Mouse (Mus musculus) ovary, adult 18-20 months (tissue): ENCODE results near the gene Larp1.

Source experiments
- DNase-seq: peaks from one replicate; pipeline ENCODE4 v3.0.0; 2022; ENCODE audit warnings: low spot score, mixed read lengths

Gene Larp1

GRCm38 (mm10) chr11:58009051-58009515 lies at the start of gene Larp1:
Gene Larp1, plus strand, starts transcription at chr11:58009064.
- DNase-seq = no peak

GRCm38 (mm10) chr11:57959924-57960323 lies 48.9 kb upstream of the Larp1 start:
- DNase-seq = no peak

- peak; percentile 75 for DNase-seq
Observed at GRCm38 (mm10) chr11:57962382-57963285, 46.2 kb upstream of the Larp1 start.

- DNase-seq = no peak
Observed at GRCm38 (mm10) chr11:57963291-57963870, 45.5 kb upstream of the Larp1 start.

GRCm38 (mm10) chr11:57966630-57967029 lies 42.2 kb upstream of the Larp1 start:
- no peak for DNase-seq

- DNase-seq = no peak
Observed at GRCm38 (mm10) chr11:57968301-57968700, 40.6 kb upstream of the Larp1 start.

GRCm38 (mm10) chr11:57970541-57970940 lies 38.3 kb upstream of the Larp1 start:
- DNase-seq = no peak

- DNase-seq = peak; percentile 21
Observed at GRCm38 (mm10) chr11:57973001-57973912, 35.6 kb upstream of the Larp1 start.

GRCm38 (mm10) chr11:57973913-57974234 lies 35.0 kb upstream of the Larp1 start:
- DNase-seq = no peak

GRCm38 (mm10) chr11:57975876-57976275 lies 33.0 kb upstream of the Larp1 start:
- no peak for DNase-seq

GRCm38 (mm10) chr11:57977681-57978080 lies 31.2 kb upstream of the Larp1 start:
- no peak for DNase-seq

GRCm38 (mm10) chr11:57979621-57980020 lies 29.2 kb upstream of the Larp1 start:
- DNase-seq = no peak

GRCm38 (mm10) chr11:57981083-57981809 lies 27.6 kb upstream of the Larp1 start:
- DNase-seq = no peak

- peak; percentile 22 for DNase-seq
Observed at GRCm38 (mm10) chr11:57983480-57984342, 25.2 kb upstream of the Larp1 start.

GRCm38 (mm10) chr11:57984343-57984666 lies 24.6 kb upstream of the Larp1 start:
- DNase-seq = no peak

GRCm38 (mm10) chr11:57985485-57985884 lies 23.4 kb upstream of the Larp1 start:
- no peak for DNase-seq

GRCm38 (mm10) chr11:57986053-57986452 lies 22.8 kb upstream of the Larp1 start:
- no peak for DNase-seq

GRCm38 (mm10) chr11:57986456-57986855 lies 22.4 kb upstream of the Larp1 start:
- DNase-seq = no peak

- no peak for DNase-seq
Observed at GRCm38 (mm10) chr11:57986861-57987260, 22.0 kb upstream of the Larp1 start.

- no peak for DNase-seq
Observed at GRCm38 (mm10) chr11:57998168-57998567, 10.7 kb upstream of the Larp1 start.

- no peak for DNase-seq
Observed at GRCm38 (mm10) chr11:57998872-57999271, 10.0 kb upstream of the Larp1 start.
